8 mouse cellular contexts compared by ENCODE assay signal in genomic region chr4:88641077-88641831, GRCm38 (mm10). TPM values are rescaled to one million over a fixed set of nuclear protein-coding genes. Genes with fewer than 3 reads are reported as not detected.
A peak's percentile ranks its signal among the peaks of the same experiment; 100 is the strongest.
DNase-seq lines count a peak whose midpoint lies in the region; ATAC-seq and TF ChIP-seq lines count a peak whose summit lies in the region.

No protein-coding gene starts in this region.

- H3K4me2 ChIP-seq in forebrain, embryonic 16.5 days (ENCODE audit: low read length) = peak overlapping the region; percentile 46
- peak overlapping the region; percentile 59 for H3K4me2 ChIP-seq in lung, embryonic 14.5 days

- H3K36me3 ChIP-seq in G1E (replicated peaks) = no peaks in the 10 kb centered on the region
- H3K36me3 ChIP-seq in forebrain, embryonic 16.5 days (ENCODE audit: control insufficient read depth, insufficient read depth) = no peaks in the 10 kb centered on the region
- H3K36me3 ChIP-seq in lung, embryonic 14.5 days (ENCODE audit: insufficient read depth) = no peaks in the 10 kb centered on the region
- no peaks in the 10 kb centered on the region for H3K36me3 ChIP-seq in thymus, adult 2 months (ENCODE audit: control insufficient read depth, insufficient read depth, low read length)

- no peak for TF ChIP-seq POLR2A in olfactory bulb, adult 2 months (IDR thresholded peaks at IDR 0.05; ENCODE audit: insufficient read depth, low read depth, low read length)
- no peak for TF ChIP-seq POLR2A in thymus, adult 2 months (IDR thresholded peaks at IDR 0.05; ENCODE audit: control insufficient read depth, extremely low read depth, insufficient read depth, low read length, poor library complexity)

- peak overlapping the region; percentile 34; the same call in 1 of the 2 replicates for H3K9ac ChIP-seq in forebrain, embryonic 16.5 days (replicated peaks; ENCODE audit: low read depth, low read length)
- no peak overlapping the region for H3K9ac ChIP-seq in lung, embryonic 14.5 days

- intact Hi-C loops in heart, postnatal 36 days (cut with DNase I) = loop anchor here (2.0 to 10.0 kb wide), 3 partner anchors 90 to 1274 kb away; no protein-coding TSS in a partner anchor

- H3K9me3 ChIP-seq in G1E (replicated peaks) = no peaks in the 10 kb centered on the region
- no peaks in the 10 kb centered on the region for H3K9me3 ChIP-seq in forebrain, embryonic 16.5 days (ENCODE audit: control insufficient read depth, low read length)
- H3K9me3 ChIP-seq in lung, embryonic 14.5 days (ENCODE audit: low read depth, low read length) = no peaks in the 10 kb centered on the region

- ATAC-seq in G1E (ENCODE audit: extremely low read depth, insufficient number of reproducible peaks, low FRiP score, poor library complexity, severe bottlenecking) = peak; percentile 100
- ATAC-seq in forebrain, embryonic 16.5 days = peak; percentile 95
- peak; percentile 94 for ATAC-seq in lung, embryonic 14.5 days (ENCODE audit: insufficient read depth)

- no peak for TF ChIP-seq CTCF in G1E (IDR thresholded peaks at IDR 0.05; ENCODE audit: low read depth, low read length)
- peak; percentile 90 for TF ChIP-seq CTCF in layer of hippocampus, adult 2 months (conservative IDR thresholded peaks at IDR 0.05)
- peak; percentile 84 for TF ChIP-seq CTCF in lung, embryonic 14.5 days (IDR thresholded peaks at IDR 0.05; ENCODE audit: low read depth)
- peak; percentile 96 for TF ChIP-seq CTCF in olfactory bulb, adult 2 months (IDR thresholded peaks at IDR 0.05; ENCODE audit: insufficient read depth, low read depth, low read length)
- TF ChIP-seq CTCF in thymus, adult 2 months (IDR thresholded peaks at IDR 0.05; ENCODE audit: borderline replicate concordance, control insufficient read depth, extremely low read depth, insufficient read depth, low read length, poor library complexity) = peak; percentile 99

- peak; percentile 52 for DNase-seq in G1E (ENCODE audit: low spot score)
- peak; percentile 93 to 97 for DNase-seq in cerebellum, adult 18-20 months
- DNase-seq in heart, postnatal 36 days = peak; percentile 98
- peak; percentile 83 to 96 for DNase-seq in layer of hippocampus, adult 2 months (ENCODE audit: low spot score in 2 of 2)
- DNase-seq in lung, embryonic 14.5 days = peak; percentile 100
- peak; percentile 95 for DNase-seq in thymus, adult 2 months

- no peak overlapping the region for H3K4me3 ChIP-seq in G1E (ENCODE audit: low read depth, low read length)
- H3K4me3 ChIP-seq in forebrain, embryonic 16.5 days (replicated peaks; ENCODE audit: low read length) = peak overlapping the region; percentile 33
- H3K4me3 ChIP-seq in layer of hippocampus, adult 2 months = peak overlapping the region; percentile 63
- H3K4me3 ChIP-seq in lung, embryonic 14.5 days (ENCODE audit: low read depth, low read length) = peak overlapping the region; percentile 36
- H3K4me3 ChIP-seq in olfactory bulb, adult 2 months (ENCODE audit: insufficient read depth, low read depth, low read length) = peak overlapping the region; percentile 46
- H3K4me3 ChIP-seq in thymus, adult 2 months (ENCODE audit: control insufficient read depth, insufficient read depth, low read length) = peak overlapping the region; percentile 64

- peaks cover 4% of the 10 kb centered on the region; the same call in 1 of the 2 replicates for H3K4me1 ChIP-seq in G1E (ENCODE audit: insufficient read depth, low read depth, low read length)
- H3K4me1 ChIP-seq in forebrain, embryonic 16.5 days (replicated peaks; ENCODE audit: control insufficient read depth, insufficient read depth, low read length) = no peaks in the 10 kb centered on the region
- no peaks in the 10 kb centered on the region for H3K4me1 ChIP-seq in lung, embryonic 14.5 days (ENCODE audit: insufficient read depth)
- no peaks in the 10 kb centered on the region for H3K4me1 ChIP-seq in olfactory bulb, adult 2 months (ENCODE audit: control insufficient read depth, insufficient read depth, low read length)
- H3K4me1 ChIP-seq in thymus, adult 2 months (replicated peaks; ENCODE audit: control insufficient read depth, insufficient read depth, low read length) = no peaks in the 10 kb centered on the region

- WGBS in forebrain, embryonic 16.5 days = 9% methylated on average over 11 of the region's 11 CpGs
- WGBS in lung, embryonic 14.5 days = 18% methylated on average over 11 of the region's 11 CpGs
- WGBS in olfactory bulb, adult 2 months = 7% methylated on average over 11 of the region's 11 CpGs
- WGBS in thymus, adult 2 months = 11% methylated on average over 11 of the region's 11 CpGs

- no peak overlapping the region for H3K27ac ChIP-seq in forebrain, embryonic 16.5 days (ENCODE audit: low read length)
- no peak overlapping the region; the same call in 1 of the 2 replicates for H3K27ac ChIP-seq in layer of hippocampus, adult 2 months
- H3K27ac ChIP-seq in lung, embryonic 14.5 days (ENCODE audit: low read depth) = no peak overlapping the region; the same call in 1 of the 2 replicates
- H3K27ac ChIP-seq in olfactory bulb, adult 2 months (ENCODE audit: insufficient read depth, low read depth, low read length) = no peak overlapping the region
- H3K27ac ChIP-seq in thymus, adult 2 months (ENCODE audit: control insufficient read depth, insufficient read depth, low read length) = no peak overlapping the region

- H3K27me3 ChIP-seq in G1E (ENCODE audit: insufficient read depth, low read length) = no peaks in the 10 kb centered on the region
- no peaks in the 10 kb centered on the region for H3K27me3 ChIP-seq in forebrain, embryonic 16.5 days (replicated peaks; ENCODE audit: control insufficient read depth, insufficient read depth, low read length)
- no peaks in the 10 kb centered on the region for H3K27me3 ChIP-seq in lung, embryonic 14.5 days (ENCODE audit: insufficient read depth, low read length)
- H3K27me3 ChIP-seq in thymus, adult 2 months (ENCODE audit: control insufficient read depth, insufficient read depth, low read length) = no peaks in the 10 kb centered on the region

RNA-seq across cellular contexts. Expression of gene Ifna13, which starts 3.0 kb away (rescaled TPM):
- total RNA-seq in G1E (2014; fragmentation: Nextera tagmentation) (not detected in 2 replicates), G1E (2017) (not detected in 2 replicates)
- not detected in 2 replicates for polyA plus RNA-seq in G1E (2012)
- not detected in 2 replicates for polyA plus RNA-seq in forebrain, embryonic 16.5 days (2015; fragmentation: Nextera tagmentation; extraction: Ambion mirVana)
- total RNA-seq in heart, postnatal 36 days (2021) = not detected
- total RNA-seq in layer of hippocampus, adult 2 months (2021) = not detected
- polyA plus RNA-seq in lung, embryonic 14.5 days (2014; fragmentation: Nextera tagmentation; extraction: Ambion mirVana) = not detected in 2 replicates
- polyA plus RNA-seq in olfactory bulb, adult 2 months (2012; ENCODE audit: insufficient read depth, insufficient read length, low replicate concordance, missing spikeins) = not detected in 2 replicates
- not detected in 2 replicates for polyA plus RNA-seq in thymus, adult 2 months (2012; rRNA removed)

RNA-seq across cellular contexts. Expression of gene C87499, which starts 7.0 kb away (rescaled TPM):
- not detected in 2 replicates for total RNA-seq in G1E (2014; fragmentation: Nextera tagmentation)
- 0.22 and 0.46 TPM in 2 replicates for total RNA-seq in G1E (2017)
- polyA plus RNA-seq in G1E (2012) = not detected in 2 replicates
- polyA plus RNA-seq in forebrain, embryonic 16.5 days (2015; fragmentation: Nextera tagmentation; extraction: Ambion mirVana) = not detected in 2 replicates
- not detected for total RNA-seq in heart, postnatal 36 days (2021)
- total RNA-seq in layer of hippocampus, adult 2 months (2021) = not detected
- not detected in 2 replicates for polyA plus RNA-seq in lung, embryonic 14.5 days (2014; fragmentation: Nextera tagmentation; extraction: Ambion mirVana)
- polyA plus RNA-seq in olfactory bulb, adult 2 months (2012; ENCODE audit: insufficient read depth, insufficient read length, low replicate concordance, missing spikeins) = not detected in 2 replicates
- not detected in 2 replicates for polyA plus RNA-seq in thymus, adult 2 months (2012; rRNA removed)

RNA-seq across cellular contexts. Expression of gene Ifna16, which starts 35.5 kb away (rescaled TPM):
- total RNA-seq in G1E (2014; fragmentation: Nextera tagmentation) (not detected in 2 replicates), G1E (2017) (not detected in 2 replicates)
- not detected in 2 replicates for polyA plus RNA-seq in G1E (2012)
- not detected in 2 replicates for polyA plus RNA-seq in forebrain, embryonic 16.5 days (2015; fragmentation: Nextera tagmentation; extraction: Ambion mirVana)
- not detected for total RNA-seq in heart, postnatal 36 days (2021)
- not detected for total RNA-seq in layer of hippocampus, adult 2 months (2021)
- not detected in 2 replicates for polyA plus RNA-seq in lung, embryonic 14.5 days (2014; fragmentation: Nextera tagmentation; extraction: Ambion mirVana)
- not detected in 2 replicates for polyA plus RNA-seq in olfactory bulb, adult 2 months (2012; ENCODE audit: insufficient read depth, insufficient read length, low replicate concordance, missing spikeins)
- polyA plus RNA-seq in thymus, adult 2 months (2012; rRNA removed) = not detected in 2 replicates

RNA-seq across cellular contexts. Expression of gene Ifna12, which starts 38.1 kb away (rescaled TPM):
- total RNA-seq in G1E (2014; fragmentation: Nextera tagmentation) (not detected in 2 replicates), G1E (2017) (not detected in 2 replicates)
- not detected in 2 replicates for polyA plus RNA-seq in G1E (2012)
- polyA plus RNA-seq in forebrain, embryonic 16.5 days (2015; fragmentation: Nextera tagmentation; extraction: Ambion mirVana) = not detected in 2 replicates
- total RNA-seq in heart, postnatal 36 days (2021) = not detected
- not detected for total RNA-seq in layer of hippocampus, adult 2 months (2021)
- polyA plus RNA-seq in lung, embryonic 14.5 days (2014; fragmentation: Nextera tagmentation; extraction: Ambion mirVana) = not detected in 2 replicates
- not detected in 2 replicates for polyA plus RNA-seq in olfactory bulb, adult 2 months (2012; ENCODE audit: insufficient read depth, insufficient read length, low replicate concordance, missing spikeins)
- not detected in 2 replicates for polyA plus RNA-seq in thymus, adult 2 months (2012; rRNA removed)

RNA-seq across cellular contexts. Expression of gene Ifna2, which starts 42.5 kb away (rescaled TPM):
- total RNA-seq in G1E (2014; fragmentation: Nextera tagmentation) (not detected in 2 replicates), G1E (2017) (not detected in 2 replicates)
- not detected in 2 replicates for polyA plus RNA-seq in G1E (2012)
- not detected in 2 replicates for polyA plus RNA-seq in forebrain, embryonic 16.5 days (2015; fragmentation: Nextera tagmentation; extraction: Ambion mirVana)
- total RNA-seq in heart, postnatal 36 days (2021) = not detected
- not detected for total RNA-seq in layer of hippocampus, adult 2 months (2021)
- polyA plus RNA-seq in lung, embryonic 14.5 days (2014; fragmentation: Nextera tagmentation; extraction: Ambion mirVana) = not detected in 2 replicates
- not detected in 2 replicates for polyA plus RNA-seq in olfactory bulb, adult 2 months (2012; ENCODE audit: insufficient read depth, insufficient read length, low replicate concordance, missing spikeins)
- polyA plus RNA-seq in thymus, adult 2 months (2012; rRNA removed) = not detected in 2 replicates
